Mouse (Mus musculus) adrenal gland, adult (tissue): ENCODE data around the gene Guca1a.
A peak's percentile ranks its signal among the peaks of the same experiment; 100 is the strongest.

Experiments
- DNase-seq, 2 experiments: peaks; one replicate each; pipeline ENCODE4 v3.0.0; 2022 to 2023; ENCODE audit warnings: low spot score in 1 of 2; ENCODE audit not compliant: inconsistent age in 2 of 2

Guca1a gene

DNA sequence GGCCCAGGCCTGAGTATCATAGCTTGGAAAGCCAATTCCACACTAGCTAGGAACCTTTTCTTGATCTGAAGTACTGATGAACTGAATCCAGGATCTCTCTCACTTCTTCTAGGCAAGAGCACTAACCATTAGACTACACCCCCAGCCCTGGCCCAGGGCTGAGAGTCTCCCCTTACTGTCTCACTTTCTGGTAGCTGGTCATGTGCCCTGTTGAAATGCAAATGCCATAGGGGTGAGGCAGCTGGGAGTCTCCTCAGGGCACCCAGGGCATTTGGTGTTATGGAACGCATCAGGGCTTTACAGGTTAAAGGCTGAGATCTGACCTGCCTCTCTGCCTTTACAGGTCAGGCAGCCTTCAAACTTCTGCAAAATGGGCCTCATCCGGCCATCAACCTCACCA, 19.8 kb upstream of the Guca1a start:
- DNase-seq: no peak

DNA sequence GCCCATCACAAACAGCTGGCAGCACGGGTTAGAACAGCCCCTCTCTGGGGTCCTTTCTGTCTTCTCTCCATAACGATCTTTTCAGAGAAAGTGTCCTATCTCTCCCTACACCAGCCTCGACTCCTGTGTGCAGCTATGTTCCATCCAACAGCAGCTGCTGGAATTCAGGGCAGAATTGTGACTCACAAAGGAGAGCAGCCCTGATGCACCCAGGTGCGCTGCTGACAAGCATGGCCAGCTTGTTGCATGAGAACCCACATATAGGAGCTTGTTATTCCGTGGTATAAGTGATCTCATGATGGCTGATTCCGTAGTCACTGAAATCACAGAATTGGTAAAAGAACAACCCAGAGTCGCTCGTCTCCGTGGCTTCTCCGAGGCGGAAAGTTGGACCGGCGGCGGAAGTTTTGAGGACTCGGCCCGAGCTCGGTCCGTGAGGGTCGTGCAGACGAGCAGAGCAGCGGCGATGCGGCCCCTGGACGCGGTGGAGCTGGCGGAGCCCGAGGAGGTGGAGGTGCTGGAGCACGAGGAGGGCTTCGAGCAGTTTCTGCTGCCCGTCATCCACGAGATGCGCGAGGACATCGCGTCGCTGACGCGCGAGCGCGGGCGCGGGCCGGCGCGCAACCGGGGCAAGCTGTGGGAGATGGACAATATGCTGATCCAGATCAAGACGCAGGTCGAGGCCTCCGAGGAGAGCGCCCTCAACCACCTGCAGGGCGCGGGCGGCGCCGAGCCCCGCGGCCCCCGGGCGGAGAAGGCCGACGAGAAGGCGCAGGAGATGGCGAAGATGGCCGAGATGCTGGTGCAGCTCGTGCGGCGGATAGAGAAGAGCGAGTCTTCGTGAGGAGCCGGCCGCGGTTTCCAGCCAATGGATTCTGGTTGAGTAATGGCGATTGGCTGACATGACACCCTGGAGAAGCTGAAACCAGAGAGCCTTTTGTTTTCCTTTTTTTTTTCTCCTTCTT, 9.8 kb upstream of the Guca1a start:
- peak; percentile 17 to 65 for DNase-seq

DNA sequence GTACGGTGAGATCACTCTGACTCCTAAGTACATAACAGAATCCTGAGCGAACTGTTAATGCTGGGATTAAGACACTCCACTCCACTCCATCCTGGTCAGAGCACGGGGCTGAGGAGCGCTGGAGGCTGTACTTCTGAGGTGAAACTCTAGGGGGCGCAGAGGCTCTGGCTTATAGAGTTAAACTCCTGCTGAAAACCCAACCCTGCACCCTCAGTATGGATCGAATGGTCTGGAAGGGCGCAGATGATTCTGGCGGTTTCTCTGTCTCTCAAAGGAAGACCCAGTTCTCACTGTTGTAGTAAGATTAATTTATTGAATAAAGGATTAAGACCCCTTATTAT, 8.1 kb upstream of the Guca1a start:
- peak; percentile 64 to 86 for DNase-seq

GRCm38 (mm10) chr17:47407717-47408557, 7.6 kb upstream of the Guca1a start:
- no peak for DNase-seq

DNA sequence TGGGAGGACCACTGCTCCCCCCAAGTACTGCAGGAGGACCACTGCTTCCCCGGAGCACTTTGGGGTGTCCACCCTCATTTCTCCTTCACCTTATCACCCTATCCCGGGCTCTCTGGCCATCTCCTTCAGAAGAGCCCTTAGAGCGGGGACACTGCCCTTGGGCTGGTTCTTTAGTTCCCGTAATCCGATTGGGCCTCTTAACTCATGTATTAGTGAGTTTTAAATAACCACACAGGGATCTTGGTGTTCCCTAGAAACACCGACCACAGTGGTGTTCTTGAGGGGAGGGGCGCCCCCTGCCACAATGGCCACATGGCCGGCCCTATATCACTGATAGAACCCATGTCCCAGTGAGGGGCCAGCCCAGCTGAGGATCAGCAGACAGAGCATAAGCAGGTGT, 1.3 kb downstream of the Guca1a start:
- no peak for DNase-seq

DNA sequence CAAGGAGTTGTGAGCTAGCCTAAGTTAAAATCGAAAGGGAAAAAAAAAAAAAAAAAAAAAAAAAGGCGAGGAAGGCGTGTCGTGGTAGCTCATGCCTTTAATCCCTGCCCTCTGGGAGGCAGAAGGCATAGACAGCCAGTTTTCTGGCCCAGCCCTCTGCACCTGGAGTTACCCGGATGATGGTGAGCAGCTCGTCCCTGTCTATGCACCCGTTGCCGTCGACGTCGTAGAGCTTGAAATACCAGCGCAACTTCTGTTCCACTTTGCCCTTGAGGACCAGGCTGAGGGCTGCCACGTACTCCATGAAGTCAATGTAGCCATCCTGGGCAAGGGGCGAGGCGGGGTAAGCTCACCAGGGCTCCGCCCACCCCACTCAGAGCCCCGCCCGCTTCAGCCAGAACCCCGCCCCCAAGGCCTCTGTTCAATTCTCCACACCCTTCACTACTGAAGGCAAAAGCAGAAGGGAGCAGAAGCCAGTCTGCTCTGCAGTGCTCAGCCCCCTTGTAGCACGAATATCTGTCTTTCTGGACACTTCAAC, 4.9 kb downstream of the Guca1a start:
- DNase-seq: peak; percentile 77 to 92

GRCm38 (mm10) chr17:47394223-47394869, 6.0 kb downstream of the Guca1a start:
- DNase-seq: peak; percentile 42 to 75

DNA sequence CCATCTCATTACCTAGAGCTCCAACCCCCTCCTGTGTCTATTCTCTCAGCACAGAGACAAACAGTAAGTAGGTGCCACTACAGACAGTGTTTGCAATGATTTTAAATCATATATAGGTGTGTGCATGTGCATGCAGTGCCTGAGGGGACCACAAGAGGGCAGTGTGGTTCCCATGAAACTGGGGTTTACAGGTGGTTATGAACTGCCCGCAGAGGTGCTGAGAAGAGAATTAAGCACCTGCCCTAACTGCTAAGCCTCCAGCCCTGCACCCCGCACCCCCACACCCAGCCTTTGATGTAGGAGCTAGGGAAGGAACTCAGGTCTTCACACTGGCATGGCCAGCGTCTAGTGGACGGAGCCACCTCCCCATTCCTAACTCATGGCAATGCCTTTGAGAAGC, 13.7 kb downstream of the Guca1a start:
- DNase-seq: peak; percentile 27 to 81

DNA sequence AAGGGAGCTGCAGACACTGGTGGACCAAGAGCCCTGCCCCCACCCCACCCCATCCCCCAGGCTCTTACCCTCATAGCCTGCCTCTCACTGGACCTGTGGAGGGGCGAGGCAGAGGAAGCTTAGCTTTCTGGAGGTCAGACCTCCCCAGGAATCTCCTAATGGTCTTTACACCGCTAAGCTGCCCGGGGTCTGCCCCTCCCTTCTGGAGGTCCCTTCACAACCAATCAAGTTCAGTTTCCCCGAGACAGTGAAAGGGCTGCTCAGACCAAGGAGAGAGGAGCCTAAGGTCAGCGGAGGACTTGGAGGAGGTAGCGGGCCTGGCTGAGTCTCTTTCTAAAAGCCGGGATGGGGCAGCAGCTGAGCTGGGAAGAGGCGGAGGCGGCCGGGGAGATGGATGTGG, 15.2 kb downstream of the Guca1a start, which contains the start of gene Guca1b:
Gene Guca1b (plus strand): TSS at position 249 of the 400 bp plus-strand sequence.
- peak in 1 of 2 experiments; percentile 56 for DNase-seq

DNA sequence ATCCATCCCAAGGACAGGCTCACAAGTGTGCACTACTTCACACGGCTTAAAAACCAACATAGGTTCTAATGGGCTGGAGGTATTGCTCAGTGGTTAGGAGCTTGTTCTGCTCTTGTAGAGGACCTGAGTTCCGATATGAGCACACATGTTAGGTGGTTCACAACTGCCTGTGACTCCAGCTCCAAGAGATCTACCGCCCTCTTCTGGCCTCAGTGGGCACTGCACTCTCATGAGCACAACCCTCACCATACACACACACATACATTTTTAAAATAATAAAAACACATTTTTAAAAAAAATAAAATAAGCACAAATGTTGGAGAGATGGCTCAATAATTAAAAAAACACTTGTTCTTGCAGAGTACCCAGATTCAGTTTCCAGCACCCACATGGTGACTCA, 16.3 kb downstream of the Guca1a start:
- no peak for DNase-seq

DNA sequence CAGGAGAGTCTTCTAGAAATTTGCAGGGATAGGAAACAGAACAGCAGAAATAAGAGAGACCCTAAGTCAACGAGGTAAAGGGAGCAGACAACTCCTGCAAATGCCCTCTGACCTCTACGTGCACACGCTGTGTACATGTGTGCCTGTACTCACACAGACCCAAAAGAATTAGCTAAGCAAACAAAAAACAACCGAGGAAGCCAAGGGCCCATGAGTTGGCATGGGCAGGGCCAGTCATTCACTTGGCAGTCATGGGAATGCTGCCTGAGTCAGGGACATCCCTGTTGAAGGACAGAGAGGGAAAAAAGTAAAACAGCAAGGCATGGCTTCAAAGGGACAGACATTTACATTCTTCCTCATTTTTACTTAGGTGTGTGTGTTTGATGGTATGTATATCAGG, 17.1 kb downstream of the Guca1a start:
- peak; percentile 39 to 76 for DNase-seq

- DNase-seq: no peak
These were observed 18.5 kb downstream of the Guca1a start for GRCm38 (mm10) chr17:47381917-47382316.

DNA sequence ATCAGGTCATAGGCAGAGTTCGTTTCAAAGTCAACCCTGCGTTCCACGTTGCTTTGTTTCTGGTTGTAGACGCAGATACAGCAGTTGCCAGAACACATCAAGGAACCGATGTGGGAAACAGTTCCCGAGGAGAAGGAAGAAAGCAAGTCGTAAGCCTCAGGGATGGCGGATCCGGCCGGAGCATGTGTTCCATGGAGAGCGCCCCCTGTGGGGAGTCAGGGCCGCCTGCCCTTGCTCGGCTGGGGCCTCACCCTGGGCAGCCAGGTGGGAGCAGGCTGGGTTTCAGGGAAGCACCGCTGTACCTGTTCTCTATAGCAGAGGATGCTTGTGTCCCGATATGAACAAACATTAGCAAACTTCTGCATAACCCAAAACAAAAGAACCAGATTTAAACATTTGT, 22.3 kb downstream of the Guca1a start:
- DNase-seq: no peak

DNA sequence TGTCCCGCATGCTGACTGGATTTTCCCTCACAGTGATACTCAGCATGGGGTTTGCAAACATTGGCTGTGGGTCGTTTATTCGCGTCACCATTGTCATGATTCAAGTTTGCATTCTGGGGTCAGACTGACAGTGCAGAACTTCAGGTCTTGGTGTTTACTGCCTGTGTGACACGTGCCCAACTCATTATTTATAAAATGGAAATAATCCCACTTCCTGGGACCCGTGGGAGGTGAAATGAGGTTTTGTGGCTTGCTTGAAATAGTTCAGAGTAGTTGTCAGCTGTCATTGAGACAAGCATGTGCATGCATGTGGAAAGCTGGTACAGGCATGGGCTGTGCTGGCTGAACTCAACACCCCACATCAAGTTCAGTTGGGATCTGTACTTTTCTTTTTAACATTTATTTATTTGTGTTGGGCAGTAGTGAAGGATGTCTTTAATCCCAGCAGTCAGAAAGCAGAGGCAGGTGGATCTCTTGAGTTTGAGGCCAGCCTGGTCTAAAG, 23.6 kb downstream of the Guca1a start:
- no peak for DNase-seq

DNA sequence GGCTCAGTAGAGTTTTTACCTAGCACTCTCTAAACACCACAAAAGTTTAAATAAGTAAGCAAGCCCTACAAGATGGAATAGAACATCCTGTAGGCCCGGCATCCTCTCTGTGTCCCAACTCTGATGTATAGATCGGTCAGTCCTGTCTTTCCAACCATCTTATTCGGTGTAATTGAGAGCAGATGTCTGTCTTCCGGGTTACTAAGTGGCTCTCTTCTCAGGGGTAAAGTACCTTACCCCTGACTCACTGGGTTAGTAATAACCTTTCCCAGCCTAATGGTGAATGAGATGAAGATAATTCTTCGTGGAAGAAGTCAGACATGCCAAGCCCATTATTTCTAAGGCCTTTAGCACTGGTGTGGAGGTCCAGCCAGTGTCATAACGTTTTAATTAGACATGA, 26.4 kb downstream of the Guca1a start:
- no peak for DNase-seq

DNA sequence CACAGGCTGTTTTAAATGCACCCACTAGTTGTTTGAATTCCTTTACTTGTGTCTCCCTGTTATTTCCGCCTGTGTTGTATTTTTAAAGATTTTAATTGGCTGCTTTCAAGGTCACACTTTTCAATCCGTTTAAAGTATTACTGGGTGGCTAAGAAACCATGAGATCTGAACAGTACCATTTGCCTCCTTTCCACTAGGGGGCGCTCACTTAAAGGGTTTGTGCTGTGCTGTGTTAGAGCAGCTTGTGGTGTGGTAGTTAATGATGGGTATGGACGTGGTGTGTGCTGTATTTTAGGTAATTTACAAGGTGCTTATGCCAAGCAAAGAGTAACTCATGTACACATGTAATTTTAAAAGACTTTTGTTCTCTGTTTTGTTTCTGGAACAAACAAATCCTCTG, 28.9 kb downstream of the Guca1a start:
- peak; percentile 45 to 90 for DNase-seq

GRCm38 (mm10) chr17:47369087-47369443, 31.3 kb downstream of the Guca1a start:
- no peak for DNase-seq

- DNase-seq: peak; percentile 85 to 95
These were observed 31.8 kb downstream of the Guca1a start, which contains the start of gene Mrps10 for GRCm38 (mm10) chr17:47368401-47369086. TSS of gene Mrps10 (plus strand) at chr17:47368887.

DNA sequence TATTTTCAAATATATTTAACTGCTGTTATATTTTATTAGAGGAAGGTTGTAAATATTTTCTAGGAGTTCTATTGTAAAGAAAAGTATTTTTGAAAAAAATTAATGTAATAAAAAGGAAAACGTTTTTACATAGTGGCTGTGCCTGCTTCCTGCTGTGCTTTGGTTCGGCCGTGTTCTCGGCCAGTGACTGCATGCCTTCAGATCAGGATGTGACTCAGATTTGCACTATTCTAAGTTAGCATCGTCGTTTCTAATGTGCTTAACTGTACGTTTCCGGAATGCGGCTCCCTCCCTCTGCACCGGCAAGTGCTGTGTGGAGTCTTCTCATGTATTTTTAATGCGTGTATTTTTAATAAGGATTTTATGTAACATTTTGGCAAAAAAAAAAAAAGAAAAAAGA, 39.0 kb downstream of the Guca1a start:
- no peak for DNase-seq

- peak; percentile 32 to 76 for DNase-seq
These were observed 40.4 kb downstream of the Guca1a start for GRCm38 (mm10) chr17:47359964-47360363.
